Mouse (Mus musculus): ENCODE results near the gene Miip. TPM values are rescaled to one million over a fixed set of nuclear protein-coding genes. Genes with fewer than 3 reads are reported as not detected.
"Not testable (repeated sequence)": the region's sequence is repeated elsewhere in the genome, so short reads cannot be mapped to it uniquely, and the experiment has no call there.

Miip gene
- polyA plus RNA-seq, 1 experiment from 2014 or later = 46.1 TPM

- H3K9me3 ChIP-seq (replicated peaks); H3K9ac ChIP-seq; ATAC-seq (ENCODE audit: low FRiP score); H3K27ac ChIP-seq; H3K4me2 ChIP-seq (replicated peaks); H3K27me3 ChIP-seq; H3K4me3 ChIP-seq: not testable (repeated sequence)
- WGBS = 53% methylated on average over 3 of the region's 3 CpGs
- Histone ChIP-seq H3K36me3 (peaks cover 42% of the 10 kb centered on the region), H3K4me1 (peaks cover 24% of the 10 kb centered on the region)
Measured at GRCm38 (mm10) chr4:147866793-147867192, 1.8 kb downstream of the Miip start.

- Histone ChIP-seq H3K9ac (no peak overlapping the region), H3K4me3 (no peak overlapping the region), H3K36me3 (peaks cover 45% of the 10 kb centered on the region), H3K9me3 (replicated peaks) (no peaks in the 10 kb centered on the region), H3K27ac (no peak overlapping the region), H3K4me2 (replicated peaks) (no peak overlapping the region), H3K27me3 (no peaks in the 10 kb centered on the region), H3K4me1 (peaks cover 24% of the 10 kb centered on the region)
- 97% methylated on average over 9 of the region's 9 CpGs for WGBS
- ATAC-seq (ENCODE audit: low FRiP score) = no peak
Measured at GRCm38 (mm10) chr4:147866056-147866455, 2.6 kb downstream of the Miip start.

- H3K4me2 ChIP-seq (replicated peaks) = no peak overlapping the region
- 87% methylated on average over 6 of the region's 6 CpGs for WGBS
- H3K27me3 ChIP-seq = no peaks in the 10 kb centered on the region
- no peak for ATAC-seq (ENCODE audit: low FRiP score)
- peaks cover 24% of the 10 kb centered on the region for H3K4me1 ChIP-seq
- H3K4me3 ChIP-seq = no peak overlapping the region
- H3K27ac ChIP-seq = no peak overlapping the region
- no peaks in the 10 kb centered on the region for H3K9me3 ChIP-seq (replicated peaks)
- no peak overlapping the region for H3K9ac ChIP-seq
- peaks cover 47% of the 10 kb centered on the region for H3K36me3 ChIP-seq
Measured at GRCm38 (mm10) chr4:147865651-147866050, 3.0 kb downstream of the Miip start.

- H3K9ac ChIP-seq = no peak overlapping the region
- H3K4me2 ChIP-seq (replicated peaks) = no peak overlapping the region
- WGBS = 96% methylated on average over 3 of the region's 3 CpGs
- H3K36me3 ChIP-seq = peaks cover 53% of the 10 kb centered on the region
- ATAC-seq (ENCODE audit: low FRiP score) = no peak
- no peak overlapping the region for H3K27ac ChIP-seq
- H3K9me3 ChIP-seq (replicated peaks) = no peaks in the 10 kb centered on the region
- peaks cover under 1% of the 10 kb centered on the region; the same call in 1 of the 2 replicates for H3K4me1 ChIP-seq
- H3K27me3 ChIP-seq = no peaks in the 10 kb centered on the region
- no peak overlapping the region for H3K4me3 ChIP-seq
Measured at GRCm38 (mm10) chr4:147862051-147862450, 6.6 kb downstream of the Miip start.

- no peak for ATAC-seq (ENCODE audit: low FRiP score)
Measured at GRCm38 (mm10) chr4:147850776-147851175, 17.8 kb downstream of the Miip start.

GRCm38 (mm10) chr4:147848584-147848991 lies 20.0 kb downstream of the Miip start:
- 10% methylated on average over 4 of the region's 4 CpGs for WGBS
- Histone ChIP-seq H3K27me3 (no peaks in the 10 kb centered on the region), H3K4me1 (peaks cover 11% of the 10 kb centered on the region), H3K36me3 (peaks cover 12% of the 10 kb centered on the region), H3K4me2 (replicated peaks) (peak overlapping the region; percentile 56), H3K4me3 (peak overlapping the region; percentile 69), H3K9me3 (replicated peaks) (peaks cover under 1% of the 10 kb centered on the region; the same call in 1 of the 2 replicates), H3K27ac (no peak overlapping the region), H3K9ac (peak overlapping the region; percentile 61)
- ATAC-seq (ENCODE audit: low FRiP score) = peak; percentile 81

More at GRCm38 (mm10) chr4:147850776-147851175, 17.8 kb downstream of the Miip start:
- peaks cover 11% of the 10 kb centered on the region for H3K4me1 ChIP-seq
- no peak overlapping the region for H3K4me3 ChIP-seq
- H3K9me3 ChIP-seq (replicated peaks) = no peaks in the 10 kb centered on the region
- no peaks in the 10 kb centered on the region for H3K27me3 ChIP-seq
- H3K27ac ChIP-seq = no peak overlapping the region
- no peak overlapping the region for H3K4me2 ChIP-seq (replicated peaks)
- no peaks in the 10 kb centered on the region for H3K36me3 ChIP-seq
- H3K9ac ChIP-seq = no peak overlapping the region
- 72% methylated on average over 2 of the region's 2 CpGs for WGBS

- 4% methylated on average over 23 of the region's 23 CpGs for WGBS
- peaks cover 8% of the 10 kb centered on the region; the same call in 1 of the 2 replicates for H3K9me3 ChIP-seq (replicated peaks)
- H3K36me3 ChIP-seq = peaks cover 19% of the 10 kb centered on the region
- peak within 1 kb of the TSS; percentile 74 for H3K9ac ChIP-seq
- ATAC-seq (ENCODE audit: low FRiP score) = peak; percentile 91
- H3K4me1 ChIP-seq = peaks cover 11% of the 10 kb centered on the region
- H3K27me3 ChIP-seq = no peaks in the 10 kb centered on the region
- peak within 1 kb of the TSS; percentile 69 for H3K4me3 ChIP-seq
- no peak within 1 kb of the TSS for H3K27ac ChIP-seq
- peak within 1 kb of the TSS; percentile 59 for H3K4me2 ChIP-seq (replicated peaks)
Measured at GRCm38 (mm10) chr4:147847614-147848583, 20.7 kb downstream of the Miip start, which contains the start of gene Zfp933. Gene Zfp933, minus strand, starts transcription at chr4:147848366.

GRCm38 (mm10) chr4:147842871-147843270 lies 25.7 kb downstream of the Miip start:
- Histone ChIP-seq H3K4me1 (peaks cover 6% of the 10 kb centered on the region), H3K36me3 (peaks cover 40% of the 10 kb centered on the region), H3K27ac (no peak overlapping the region), H3K4me2 (replicated peaks) (no peak overlapping the region), H3K4me3 (no peak overlapping the region), H3K9me3 (replicated peaks) (peaks cover 28% of the 10 kb centered on the region), H3K9ac (no peak overlapping the region), H3K27me3 (no peaks in the 10 kb centered on the region)
- 84% methylated on average over 3 of the region's 3 CpGs for WGBS
- no peak for ATAC-seq (ENCODE audit: low FRiP score)

GRCm38 (mm10) chr4:147839282-147839681 lies 29.3 kb downstream of the Miip start:
- ATAC-seq (ENCODE audit: low FRiP score); H3K27me3 ChIP-seq; H3K27ac ChIP-seq; H3K4me3 ChIP-seq; H3K9ac ChIP-seq; H3K4me2 ChIP-seq (replicated peaks); H3K4me1 ChIP-seq: not testable (repeated sequence)
- over 99% methylated on average over 19 of the region's 26 CpGs for WGBS
- Histone ChIP-seq H3K36me3 (peaks cover 34% of the 10 kb centered on the region), H3K9me3 (replicated peaks) (peaks cover 31% of the 10 kb centered on the region)

- H3K4me2 ChIP-seq (replicated peaks) = no peak overlapping the region
- H3K27ac ChIP-seq = no peak overlapping the region
- H3K36me3 ChIP-seq = peaks cover 72% of the 10 kb centered on the region
- WGBS = 96% methylated on average over 4 of the region's 4 CpGs
- no peak overlapping the region for H3K9ac ChIP-seq
- peaks cover 88% of the 10 kb centered on the region for H3K9me3 ChIP-seq (replicated peaks)
- H3K4me3 ChIP-seq = no peak overlapping the region
- H3K27me3 ChIP-seq = no peaks in the 10 kb centered on the region
- H3K4me1 ChIP-seq = no peaks in the 10 kb centered on the region
- ATAC-seq (ENCODE audit: low FRiP score) = no peak
Measured at GRCm38 (mm10) chr4:147824389-147824788, 44.2 kb downstream of the Miip start.

- 92% methylated on average over 3 of the region's 3 CpGs for WGBS
- ATAC-seq (ENCODE audit: low FRiP score); H3K9ac ChIP-seq; H3K4me2 ChIP-seq (replicated peaks); H3K4me3 ChIP-seq; H3K27me3 ChIP-seq; H3K4me1 ChIP-seq; H3K27ac ChIP-seq: not testable (repeated sequence)
- Histone ChIP-seq H3K9me3 (replicated peaks) (peaks cover 74% of the 10 kb centered on the region), H3K36me3 (peaks cover 43% of the 10 kb centered on the region)
Measured at GRCm38 (mm10) chr4:147821414-147821813, 47.2 kb downstream of the Miip start.

GRCm38 (mm10) chr4:147819659-147820058 lies 49.0 kb downstream of the Miip start:
- H3K4me3 ChIP-seq; ATAC-seq (ENCODE audit: low FRiP score); H3K4me2 ChIP-seq (replicated peaks); H3K4me1 ChIP-seq; H3K27ac ChIP-seq; H3K9ac ChIP-seq; H3K27me3 ChIP-seq: not testable (repeated sequence)
- 83% methylated on average over 7 of the region's 7 CpGs for WGBS
- peaks cover 26% of the 10 kb centered on the region for H3K36me3 ChIP-seq
- peaks cover 56% of the 10 kb centered on the region for H3K9me3 ChIP-seq (replicated peaks)

Data from hindbrain, embryonic 12.5 days (tissue).